Mouse (Mus musculus) heart, embryonic 11.5 days (tissue): Measurements from ENCODE around the gene Cd200r4. TPM values are rescaled to one million over a fixed set of nuclear protein-coding genes. Genes with fewer than 3 reads are reported as not detected.
"Not testable (repeated sequence)": the region's sequence is repeated elsewhere in the genome, so short reads cannot be mapped to it uniquely, and the experiment has no call there.

Experiments used
- ATAC-seq: fragments of 200-750 bp; cut with Nextera tagmentation; replicated peaks from 2 replicates; pipeline ENCODE4 v1.8.0; 2017; ENCODE audit warnings: moderate library complexity; ENCODE audit not compliant: insufficient number of reproducible peaks, low FRiP score, low TSS enrichment
- H3K27ac ChIP-seq: fragments of 300-500 bp; sonication (generic); 2 replicates; pipeline ENCODE4 v1.5.1; 2014; ENCODE audit warnings: mild to moderate bottlenecking, low read depth, low read length
- H3K27me3 ChIP-seq: fragments of 300-500 bp; sonication (generic); 2 replicates; pipeline ENCODE4 v1.6.1; 2014; ENCODE audit warnings: mild to moderate bottlenecking, low read length, mixed read lengths; ENCODE audit not compliant: control insufficient read depth, insufficient read depth
- H3K36me3 ChIP-seq: fragments of 300-500 bp; sonication (generic); 2 replicates; pipeline ENCODE4 v1.6.1; 2014; ENCODE audit warnings: mild to moderate bottlenecking, low read length, moderate library complexity, mixed read lengths; ENCODE audit not compliant: control insufficient read depth, insufficient read depth
- H3K4me1 ChIP-seq: fragments of 300-500 bp; sonication (generic); 2 replicates; pipeline ENCODE4 v1.6.1; 2014; ENCODE audit warnings: low read length; ENCODE audit not compliant: control insufficient read depth, insufficient read depth
- H3K4me2 ChIP-seq: fragments of 300-500 bp; sonication (generic); 2 replicates; pipeline ENCODE4 v1.6.1; 2014; ENCODE audit warnings: mild to moderate bottlenecking, moderate library complexity
- H3K4me3 ChIP-seq: fragments of 300-500 bp; sonication (generic); 2 replicates; pipeline ENCODE4 v1.5.1; 2014; ENCODE audit warnings: low read depth, low read length
- H3K9ac ChIP-seq: fragments of 300-500 bp; sonication (generic); 2 replicates; pipeline ENCODE4 v1.6.1; 2014; ENCODE audit warnings: mild to moderate bottlenecking, low read depth, low read length, moderate library complexity
- H3K9me3 ChIP-seq: fragments of 300-500 bp; sonication (generic); replicated peaks from 2 replicates; pipeline ENCODE4 v1.6.1; 2016; ENCODE audit warnings: low read length; ENCODE audit not compliant: control insufficient read depth
- WGBS: fragments of 180-500 bp; shearing (Covaris S2); extraction: QIAGEN DNeasy Blood & Tissue Kit; methylation state at CpG from one replicate; pipeline ENCODE4 v1.1.7; 2014; ENCODE audit not compliant: insufficient replicate concordance; 5-methylcytosine and 5-hydroxymethylcytosine counted together
- polyA plus RNA-seq: library from polyadenylated mRNA; unstranded; fragments of >200 nt; fragmentation: Nextera tagmentation; extraction: Ambion mirVana; gene quantifications from 2 replicates; pipeline ENCODE4 v1.2.1, GENCODE M21; 2014

Cd200r4 gene
- polyA plus RNA-seq, 1 experiment from 2014 or later: 0.09 TPM

GRCm38 (mm10) chr16:44818010-44818409 is 6.5 kb downstream of the Cd200r4 start:
- H3K27ac ChIP-seq: no peak overlapping the region
- no peak overlapping the region for H3K4me3 ChIP-seq
- WGBS: 41% methylated on average over 1 of the region's 1 CpGs
- no peak overlapping the region for H3K9ac ChIP-seq
- no peak overlapping the region for H3K4me2 ChIP-seq
- ATAC-seq: no peak
- H3K36me3 ChIP-seq: no peaks in the 10 kb centered on the region
- no peaks in the 10 kb centered on the region for H3K9me3 ChIP-seq
- no peaks in the 10 kb centered on the region for H3K27me3 ChIP-seq
- H3K4me1 ChIP-seq: no peaks in the 10 kb centered on the region

- WGBS: 74% methylated on average over 4 of the region's 4 CpGs
- no peaks in the 10 kb centered on the region for H3K36me3 ChIP-seq
- H3K9me3 ChIP-seq: no peaks in the 10 kb centered on the region
- H3K4me1 ChIP-seq: no peaks in the 10 kb centered on the region
- H3K4me2 ChIP-seq: no peak overlapping the region
- H3K4me3 ChIP-seq: no peak overlapping the region
- H3K27me3 ChIP-seq: no peaks in the 10 kb centered on the region
- ATAC-seq: no peak
- H3K9ac ChIP-seq: no peak overlapping the region
- no peak overlapping the region for H3K27ac ChIP-seq
Measured at GRCm38 (mm10) chr16:44820545-44820944, 9.0 kb downstream of the Cd200r4 start.

- Histone ChIP-seq H3K9ac (no peak overlapping the region), H3K36me3 (no peaks in the 10 kb centered on the region)
Measured at GRCm38 (mm10) chr16:44832286-44832685, 20.8 kb downstream of the Cd200r4 start.

GRCm38 (mm10) chr16:44833189-44833588 is 21.7 kb downstream of the Cd200r4 start:
- not testable (repeated sequence) for H3K27ac ChIP-seq, H3K4me3 ChIP-seq, H3K36me3 ChIP-seq, ATAC-seq, H3K27me3 ChIP-seq, H3K4me1 ChIP-seq, H3K9ac ChIP-seq, H3K9me3 ChIP-seq, H3K4me2 ChIP-seq
- 37% methylated on average over 2 of the region's 2 CpGs for WGBS

More at GRCm38 (mm10) chr16:44832286-44832685, 20.8 kb downstream of the Cd200r4 start:
- no peaks in the 10 kb centered on the region for H3K9me3 ChIP-seq
- no peak overlapping the region for H3K4me3 ChIP-seq
- no peaks in the 10 kb centered on the region for H3K4me1 ChIP-seq
- H3K27me3 ChIP-seq: no peaks in the 10 kb centered on the region
- no peak for ATAC-seq
- no peak overlapping the region for H3K4me2 ChIP-seq
- 62% methylated on average over 3 of the region's 3 CpGs for WGBS
- H3K27ac ChIP-seq: no peak overlapping the region

- H3K4me2 ChIP-seq: no peak within 1 kb of the TSS
- H3K9me3 ChIP-seq: no peaks in the 10 kb centered on the region
- no peaks in the 10 kb centered on the region for H3K27me3 ChIP-seq
- ATAC-seq: no peak
- H3K4me1 ChIP-seq: no peaks in the 10 kb centered on the region
- 91% methylated on average over 2 of the region's 2 CpGs for WGBS
- no peaks in the 10 kb centered on the region for H3K36me3 ChIP-seq
- H3K27ac ChIP-seq: no peak within 1 kb of the TSS
- H3K9ac ChIP-seq: no peak within 1 kb of the TSS
- no peak within 1 kb of the TSS for H3K4me3 ChIP-seq
Measured at GRCm38 (mm10) chr16:44866797-44867196, 55.3 kb downstream of the Cd200r4 start, which contains the start of gene Cd200r2. Gene Cd200r2 (plus strand): TSS chr16:44867097.

GRCm38 (mm10) chr16:44875178-44875577 is 63.6 kb downstream of the Cd200r4 start:
- H3K9ac ChIP-seq: no peak overlapping the region
- peak overlapping the region; percentile 13 for H3K27ac ChIP-seq
- WGBS: 28% methylated on average over 1 of the region's 1 CpGs
- no peaks in the 10 kb centered on the region for H3K36me3 ChIP-seq
- no peak overlapping the region for H3K4me3 ChIP-seq
- no peaks in the 10 kb centered on the region for H3K4me1 ChIP-seq
- no peaks in the 10 kb centered on the region for H3K9me3 ChIP-seq
- no peak overlapping the region for H3K4me2 ChIP-seq
- H3K27me3 ChIP-seq: no peaks in the 10 kb centered on the region
- ATAC-seq: no peak

- H3K36me3 ChIP-seq: no peaks in the 10 kb centered on the region
- no peaks in the 10 kb centered on the region for H3K9me3 ChIP-seq
- H3K27me3 ChIP-seq: no peaks in the 10 kb centered on the region
- no peak overlapping the region for H3K4me2 ChIP-seq
- no peaks in the 10 kb centered on the region for H3K4me1 ChIP-seq
- no peak overlapping the region for H3K4me3 ChIP-seq
- ATAC-seq: no peak
- 69% methylated on average over 5 of the region's 5 CpGs for WGBS
- no peak overlapping the region for H3K27ac ChIP-seq
- H3K9ac ChIP-seq: no peak overlapping the region
Measured at GRCm38 (mm10) chr16:44876625-44877024, 65.1 kb downstream of the Cd200r4 start.

- Histone ChIP-seq H3K4me1 (no peaks in the 10 kb centered on the region), H3K36me3 (no peaks in the 10 kb centered on the region), H3K27me3 (no peaks in the 10 kb centered on the region), H3K4me3 (no peak overlapping the region), H3K9me3 (no peaks in the 10 kb centered on the region), H3K9ac (no peak overlapping the region), H3K27ac (no peak overlapping the region), H3K4me2 (no peak overlapping the region)
- 67% methylated on average over 6 of the region's 6 CpGs for WGBS
- no peak for ATAC-seq
Measured at GRCm38 (mm10) chr16:44877595-44877994, 66.1 kb downstream of the Cd200r4 start.
